Mouse (Mus musculus): ENCODE data around the gene Doc2a.
"Not testable (repeated sequence)": the region's sequence is repeated elsewhere in the genome, so short reads cannot be mapped to it uniquely, and the experiment has no call there.

Gene Doc2a

GRCm38 (mm10) chr7:126868003-126868402 lies 20.8 kb downstream of the Doc2a start:
- no peak for DNase-seq (ENCODE audit: low spot score in 2 of 2)

- DNase-seq (ENCODE audit: low spot score in 2 of 2), result no peak
These were observed 22.7 kb downstream of the Doc2a start for GRCm38 (mm10) chr7:126869780-126870519.

GRCm38 (mm10) chr7:126870520-126870891 lies 23.3 kb downstream of the Doc2a start:
- no peak for DNase-seq (ENCODE audit: low spot score in 2 of 2)

GRCm38 (mm10) chr7:126877239-126877638 lies 30.0 kb downstream of the Doc2a start:
- DNase-seq (ENCODE audit: low spot score in 2 of 2), result no peak

GRCm38 (mm10) chr7:126881040-126881439 lies 33.8 kb downstream of the Doc2a start:
- DNase-seq (ENCODE audit: low spot score in 2 of 2), result no peak

GRCm38 (mm10) chr7:126883731-126884181 lies 36.5 kb downstream of the Doc2a start:
- no peak for DNase-seq (ENCODE audit: low spot score in 2 of 2)

GRCm38 (mm10) chr7:126884286-126885164 lies 37.3 kb downstream of the Doc2a start, which contains the start of gene Taok2:
Taok2 (minus strand) TSS chr7:126884703.
- DNase-seq (ENCODE audit: low spot score in 2 of 2), result peak; percentile 91 to 98

- DNase-seq (ENCODE audit: low spot score in 2 of 2), result no peak
These were observed 40.1 kb downstream of the Doc2a start for GRCm38 (mm10) chr7:126887281-126887680.

GRCm38 (mm10) chr7:126888852-126889251 lies 41.6 kb downstream of the Doc2a start:
- no peak for DNase-seq (ENCODE audit: low spot score in 2 of 2)

- DNase-seq (ENCODE audit: low spot score in 2 of 2), result no peak
These were observed 49.7 kb downstream of the Doc2a start for GRCm38 (mm10) chr7:126896912-126897311.

GRCm38 (mm10) chr7:126897390-126898101 lies 50.3 kb downstream of the Doc2a start:
- DNase-seq (ENCODE audit: low spot score in 2 of 2), result no peak

- peak; percentile 91 for DNase-seq (ENCODE audit: low spot score in 2 of 2)
These were observed 51.1 kb downstream of the Doc2a start for GRCm38 (mm10) chr7:126898102-126898990.

- DNase-seq (ENCODE audit: low spot score in 2 of 2), result not testable (repeated sequence)
These were observed 52.6 kb downstream of the Doc2a start for GRCm38 (mm10) chr7:126899781-126900180.

Measured in frontal cortex, postnatal 25 days (tissue).